Mouse (Mus musculus) embryonic fibroblast, embryonic 13.5 days (primary cell): ENCODE measurements around the gene Chmp5.

ENCODE experiments used
- CTCF ChIP-seq: IDR thresholded peaks from 2 replicates; pipeline ENCODE4 v1.5.1; 2011; ENCODE audit warnings: mild to moderate bottlenecking, control low read depth, low read length, moderate library complexity, borderline replicate concordance; ENCODE audit not compliant: insufficient read depth
- POLR2A ChIP-seq: IDR thresholded peaks from 2 replicates; pipeline ENCODE4 v1.6.1; 2011; ENCODE audit warnings: low read depth, mild to moderate bottlenecking, control low read depth, low read length, moderate library complexity

GRCm38 (mm10) chr4:40997916-40998315 is 49.7 kb downstream of the Chmp5 start:
- TF ChIP-seq CTCF = no peak
- TF ChIP-seq POLR2A = no peak
